Mouse (Mus musculus) erythroblast, embryonic 14.5 days (primary cell): ENCODE measurements at regions not wholly inside any gene's neighbourhood (a gene's known extent, or its start where the extent isn't known, plus 50 kb on each side); places are given as distances from the start of the nearest gene placed in this dataset.

Source experiments
- H3K27me3 ChIP-seq: 2 replicates; pipeline ENCODE4 v1.6.1; 2012; ENCODE audit warnings: inconsistent platforms; ENCODE audit not compliant: control insufficient read depth
- H3K36me3 ChIP-seq: 2 replicates; pipeline ENCODE4 v1.6.1; 2012; ENCODE audit warnings: mild to moderate bottlenecking, inconsistent platforms; ENCODE audit not compliant: control insufficient read depth
- H3K4me1 ChIP-seq: 2 replicates; pipeline ENCODE4 v1.6.1; 2012; ENCODE audit warnings: inconsistent platforms; ENCODE audit not compliant: control insufficient read depth
- H3K4me3 ChIP-seq: replicated peaks from 2 replicates; pipeline ENCODE3; 2012; ENCODE audit warnings: moderate library complexity, mild to moderate bottlenecking, inconsistent platforms
- H3K9me3 ChIP-seq: 2 replicates; pipeline ENCODE4 v1.6.1; 2012; ENCODE audit warnings: low read length, inconsistent platforms, mixed read lengths; ENCODE audit not compliant: control insufficient read depth
- GATA1 ChIP-seq: IDR thresholded peaks from 2 replicates; pipeline ENCODE4 v1.6.1; 2012; ENCODE audit warnings: low read length, inconsistent platforms, mixed read lengths
- TAL1 ChIP-seq: IDR thresholded peaks from 3 replicates; pipeline ENCODE4 v1.6.1; 2012; ENCODE audit warnings: low read length, inconsistent platforms, mixed read lengths

DNA sequence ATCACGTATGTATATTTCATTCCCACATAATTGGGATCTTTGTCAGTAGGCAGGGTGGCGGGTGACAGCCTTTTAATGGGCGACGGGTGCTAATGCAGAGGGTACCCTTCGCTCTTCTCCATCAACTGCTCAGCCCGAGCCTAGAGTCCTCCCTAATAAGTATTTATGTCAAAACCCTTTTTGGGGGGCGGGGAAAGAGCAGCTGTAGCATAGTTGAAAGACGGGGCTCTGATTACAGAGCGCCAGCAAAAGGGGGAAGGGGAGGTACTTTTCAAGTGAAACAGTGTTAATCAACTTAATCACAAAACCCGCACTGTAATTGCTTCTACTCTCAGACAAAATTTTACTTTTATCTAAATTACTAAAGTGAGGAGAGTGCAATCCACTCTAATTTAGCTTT is 92.8 kb upstream of the Zfp618 start:
- no peak for TF ChIP-seq TAL1
- TF ChIP-seq GATA1 = no peak
- Histone ChIP-seq H3K36me3 (no peaks in the 10 kb centered on the region), H3K4me1 (no peaks in the 10 kb centered on the region), H3K27me3 (no peaks in the 10 kb centered on the region), H3K9me3 (no peaks in the 10 kb centered on the region), H3K4me3 (no peak overlapping the region)

DNA sequence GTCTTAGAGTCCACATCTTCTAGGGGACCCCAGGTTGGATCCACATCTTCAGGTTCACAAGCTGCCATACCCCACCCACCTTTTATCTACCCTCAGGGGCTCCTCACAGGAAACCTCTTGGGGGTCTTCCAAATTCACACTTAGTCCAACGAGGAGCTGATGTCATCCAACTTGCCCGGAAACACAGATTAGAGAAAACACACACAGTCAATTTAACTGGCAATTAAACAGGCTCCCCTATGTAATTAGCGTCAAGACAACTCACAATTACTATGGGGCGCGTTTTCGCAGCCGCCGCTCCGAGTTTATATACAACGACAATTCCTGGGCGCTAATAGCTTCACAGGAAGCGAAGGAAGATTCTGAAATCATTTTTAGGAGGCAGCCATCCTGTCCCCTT is 91.4 kb upstream of the Zfp618 start:
- Histone ChIP-seq H3K36me3 (no peaks in the 10 kb centered on the region), H3K9me3 (no peaks in the 10 kb centered on the region), H3K27me3 (no peaks in the 10 kb centered on the region), H3K4me3 (no peak overlapping the region), H3K4me1 (no peaks in the 10 kb centered on the region)
- TF ChIP-seq TAL1 (no peak), GATA1 (no peak)

GRCm38 (mm10) chr4:62878063-62878462 is 87.3 kb upstream of the Zfp618 start:
- H3K4me1 ChIP-seq = no peaks in the 10 kb centered on the region
- TF ChIP-seq GATA1 (no peak), TAL1 (no peak)
- no peak overlapping the region for H3K4me3 ChIP-seq
- H3K27me3 ChIP-seq = no peaks in the 10 kb centered on the region
- H3K9me3 ChIP-seq = peaks cover 3% of the 10 kb centered on the region; the same call in 1 of the 2 replicates
- no peaks in the 10 kb centered on the region for H3K36me3 ChIP-seq

GRCm38 (mm10) chr4:62878927-62879326 is 86.4 kb upstream of the Zfp618 start:
- no peak overlapping the region for H3K4me3 ChIP-seq
- H3K4me1 ChIP-seq = no peaks in the 10 kb centered on the region
- no peak for TF ChIP-seq GATA1
- no peak for TF ChIP-seq TAL1
- no peaks in the 10 kb centered on the region for H3K27me3 ChIP-seq
- H3K9me3 ChIP-seq = peaks cover 10% of the 10 kb centered on the region; the same call in 1 of the 2 replicates
- H3K36me3 ChIP-seq = no peaks in the 10 kb centered on the region

GRCm38 (mm10) chr4:62881824-62882223 is 83.5 kb upstream of the Zfp618 start:
- Histone ChIP-seq H3K36me3 (no peaks in the 10 kb centered on the region), H3K9me3 (peaks cover 14% of the 10 kb centered on the region; the same call in 1 of the 2 replicates), H3K27me3 (no peaks in the 10 kb centered on the region), H3K4me1 (no peaks in the 10 kb centered on the region), H3K4me3 (no peak overlapping the region)
- TF ChIP-seq TAL1 (no peak), GATA1 (no peak)

GRCm38 (mm10) chr4:62882276-62882675 is 83.1 kb upstream of the Zfp618 start:
- Histone ChIP-seq H3K36me3 (no peaks in the 10 kb centered on the region), H3K27me3 (no peaks in the 10 kb centered on the region), H3K4me3 (no peak overlapping the region), H3K9me3 (peaks cover 14% of the 10 kb centered on the region; the same call in 1 of the 2 replicates), H3K4me1 (no peaks in the 10 kb centered on the region)
- TF ChIP-seq TAL1 (no peak), GATA1 (no peak)

- H3K4me1 ChIP-seq = no peaks in the 10 kb centered on the region
- no peaks in the 10 kb centered on the region for H3K36me3 ChIP-seq
- peaks cover 4% of the 10 kb centered on the region; the same call in 1 of the 2 replicates for H3K9me3 ChIP-seq
- H3K4me3 ChIP-seq = no peak overlapping the region
- TF ChIP-seq GATA1 (no peak), TAL1 (no peak)
- no peaks in the 10 kb centered on the region for H3K27me3 ChIP-seq
These were observed 76.6 kb upstream of the Zfp618 start for GRCm38 (mm10) chr4:62888736-62889135.

- Histone ChIP-seq H3K27me3 (no peaks in the 10 kb centered on the region), H3K4me1 (no peaks in the 10 kb centered on the region), H3K4me3 (no peak overlapping the region), H3K36me3 (no peaks in the 10 kb centered on the region), H3K9me3 (peaks cover 4% of the 10 kb centered on the region; the same call in 1 of the 2 replicates)
- no peak for TF ChIP-seq TAL1
- TF ChIP-seq GATA1 = no peak
These were observed 75.7 kb upstream of the Zfp618 start for GRCm38 (mm10) chr4:62889708-62890107.

- no peaks in the 10 kb centered on the region for H3K9me3 ChIP-seq
- H3K36me3 ChIP-seq = no peaks in the 10 kb centered on the region
- H3K4me3 ChIP-seq = no peak overlapping the region
- no peaks in the 10 kb centered on the region for H3K4me1 ChIP-seq
- H3K27me3 ChIP-seq = no peaks in the 10 kb centered on the region
- TF ChIP-seq TAL1 (no peak), GATA1 (no peak)
These were observed 74.5 kb upstream of the Zfp618 start for GRCm38 (mm10) chr4:62890588-62891580.
